Mouse (Mus musculus): ENCODE data around the gene Olfr620. TPM values are rescaled to one million over a fixed set of nuclear protein-coding genes. Genes with fewer than 3 reads are reported as not detected.

Olfr620 gene
- not detected in 2 replicates for polyA plus RNA-seq (2012)

DNA sequence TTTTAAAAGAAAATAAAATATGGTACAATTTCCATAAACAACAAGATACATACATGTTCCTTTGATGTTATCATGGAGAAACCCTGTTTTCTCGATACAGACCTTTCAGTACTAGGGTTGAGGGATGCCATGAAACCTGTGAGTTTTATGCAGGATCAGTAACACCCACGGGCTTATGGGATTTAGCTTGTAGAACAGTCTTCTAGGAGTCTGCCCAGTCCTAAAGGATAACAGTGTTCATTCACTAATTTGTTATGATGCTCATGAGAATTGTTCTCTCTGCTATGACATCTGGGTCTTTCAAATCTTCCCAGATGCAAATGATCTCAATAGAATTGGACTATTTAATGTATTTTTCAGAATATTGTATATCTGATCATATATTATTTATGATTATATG, at the start of gene Olfr620:
Gene Olfr620, minus strand, starts transcription at position 101 of the 400 bp plus-strand sequence.

DNA sequence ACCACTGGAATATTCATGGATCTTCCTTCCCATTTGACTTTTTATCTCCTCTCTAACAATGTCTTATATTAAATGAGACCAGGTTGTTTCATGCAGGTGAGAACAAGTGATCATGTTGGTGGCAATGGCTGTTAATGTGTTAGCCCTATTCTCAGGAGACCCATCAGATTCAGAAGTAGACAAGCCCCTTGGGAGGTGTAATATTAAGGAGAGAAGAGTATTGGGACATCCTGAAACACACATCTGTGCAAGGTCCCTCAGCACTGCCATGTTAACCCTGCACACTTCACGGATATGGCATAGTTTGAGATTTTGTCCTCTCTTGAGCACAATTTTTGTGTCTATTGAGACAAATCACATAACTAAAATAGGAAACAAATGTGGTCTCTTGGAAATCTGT, 30.3 kb upstream of the Olfr620 start, which contains the start of gene Olfr622:
Gene Olfr622, minus strand, starts transcription at position 101 of the 400 bp plus-strand sequence.

GRCm38 (mm10) chr7:103600275-103600674, 12.1 kb downstream of the Olfr620 start, which contains the start of gene Olfr619:
Gene Olfr619, plus strand, starts transcription at chr7:103600575.

GRCm38 (mm10) chr7:103589803-103590202, 22.5 kb downstream of the Olfr620 start, which contains the start of gene Olfr618:
Gene Olfr618, plus strand, starts transcription at chr7:103590103.

GRCm38 (mm10) chr7:103572761-103573160, 39.6 kb downstream of the Olfr620 start, which contains the start of gene Olfr617:
Gene Olfr617, plus strand, starts transcription at chr7:103573061.

GRCm38 (mm10) chr7:103569043-103569442, 43.3 kb downstream of the Olfr620 start, which contains the start of gene Olfr616:
Gene Olfr616, minus strand, starts transcription at chr7:103569143.

DNA sequence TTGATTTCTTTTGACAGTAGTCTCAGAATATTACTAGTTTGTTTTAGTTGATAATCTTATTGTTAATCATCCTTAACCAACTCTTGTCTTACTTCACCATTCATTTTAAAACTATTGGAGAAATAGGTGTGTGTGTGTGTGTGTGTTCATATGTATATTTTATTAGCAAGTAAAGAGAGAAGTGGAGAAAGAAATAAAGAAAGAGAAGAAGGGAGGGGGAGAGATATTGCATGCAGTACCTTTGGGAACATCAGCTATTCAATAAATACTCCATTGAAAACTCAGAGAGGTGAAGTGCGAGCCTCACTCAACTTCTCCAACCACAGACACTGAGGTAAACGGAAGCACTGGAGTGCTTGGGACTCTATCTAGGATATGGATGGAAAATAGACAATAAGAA, 56.6 kb downstream of the Olfr620 start, which contains the start of gene Olfr615:
Gene Olfr615, plus strand, starts transcription at position 301 of the 400 bp plus-strand sequence.

Other genes starting within 250 kb of the Olfr620 start
- gene Olfr601, start 249.9 kb downstream of the Olfr620 start, polyA plus RNA-seq (2012), result not detected in 2 replicates
- gene Olfr603, start 226.4 kb downstream of the Olfr620 start, polyA plus RNA-seq (2012), result not detected in 2 replicates
- not detected in 2 replicates for gene Usp17lc, start 197.5 kb downstream of the Olfr620 start, polyA plus RNA-seq (2012)
- gene Olfr605, start 167.1 kb downstream of the Olfr620 start, polyA plus RNA-seq (2012), result not detected in 2 replicates
- gene Olfr606, start 163.5 kb downstream of the Olfr620 start, polyA plus RNA-seq (2012), result not detected in 2 replicates
- gene Olfr607, start 148.4 kb downstream of the Olfr620 start, polyA plus RNA-seq (2012), result not detected in 2 replicates
- not detected in 2 replicates for gene Olfr608, start 142.7 kb downstream of the Olfr620 start, polyA plus RNA-seq (2012)
- gene Olfr609, start 114.5 kb downstream of the Olfr620 start, polyA plus RNA-seq (2012), result not detected in 2 replicates
- gene Olfr610, start 100.4 kb downstream of the Olfr620 start, polyA plus RNA-seq (2012), result not detected in 2 replicates
- gene Olfr611, start 91.7 kb downstream of the Olfr620 start, polyA plus RNA-seq (2012), result not detected in 2 replicates
- gene Olfr612, start 69.8 kb downstream of the Olfr620 start, polyA plus RNA-seq (2012), result not detected in 2 replicates
- gene Olfr613, start 64.5 kb downstream of the Olfr620 start, polyA plus RNA-seq (2012), result not detected in 2 replicates
- not detected in 2 replicates for gene Olfr615, start 56.5 kb downstream of the Olfr620 start, polyA plus RNA-seq (2012)
- not detected in 2 replicates for gene Olfr616, start 43.4 kb downstream of the Olfr620 start, polyA plus RNA-seq (2012)
- gene Olfr617, start 39.5 kb downstream of the Olfr620 start, polyA plus RNA-seq (2012), result not detected in 2 replicates
- gene Olfr618, start 22.4 kb downstream of the Olfr620 start, polyA plus RNA-seq (2012), result not detected in 2 replicates
- not detected in 2 replicates for gene Olfr619, start 12.0 kb downstream of the Olfr620 start, polyA plus RNA-seq (2012)
- gene Olfr622, start 30.2 kb upstream of the Olfr620 start, polyA plus RNA-seq (2012), result not detected in 2 replicates
- gene Olfr623, start 51.2 kb upstream of the Olfr620 start, polyA plus RNA-seq (2012), result not detected in 2 replicates
- 0.02 TPM in 1 of 2 replicates, not detected in the other for gene Olfr624, start 58.7 kb upstream of the Olfr620 start, polyA plus RNA-seq (2012)
- 0.19 TPM in 1 of 2 replicates, not detected in the other for gene Olfr625-ps1, start 70.2 kb upstream of the Olfr620 start, polyA plus RNA-seq (2012)
- not detected in 2 replicates for gene Olfr243, start 102.1 kb upstream of the Olfr620 start, polyA plus RNA-seq (2012)
- not detected in 2 replicates for gene Olfr628, start 117.8 kb upstream of the Olfr620 start, polyA plus RNA-seq (2012)
- not detected in 2 replicates for gene Olfr629, start 132.4 kb upstream of the Olfr620 start, polyA plus RNA-seq (2012)
- gene Olfr630, start 144.8 kb upstream of the Olfr620 start, polyA plus RNA-seq (2012), result not detected in 2 replicates
- gene Olfr69, start 159.1 kb upstream of the Olfr620 start, polyA plus RNA-seq (2012), result not detected in 2 replicates
- not detected in 2 replicates for gene Olfr68, start 167.2 kb upstream of the Olfr620 start, polyA plus RNA-seq (2012)
- not detected in 2 replicates for gene Olfr67, start 179.3 kb upstream of the Olfr620 start, polyA plus RNA-seq (2012)
- 65.8 and 124 TPM in 2 replicates for gene Hbb-bt, start 201.5 kb upstream of the Olfr620 start, polyA plus RNA-seq (2012)
- gene Hbb-bs, start 215.6 kb upstream of the Olfr620 start, polyA plus RNA-seq (2012), result 239 and 618 TPM in 2 replicates
- gene Hbb-bh2, start 228.0 kb upstream of the Olfr620 start, polyA plus RNA-seq (2012), result not detected in 2 replicates
- not detected in 2 replicates for gene Hbb-bh1, start 230.6 kb upstream of the Olfr620 start, polyA plus RNA-seq (2012)
- not detected in 2 replicates for gene Hbb-y, start 240.7 kb upstream of the Olfr620 start, polyA plus RNA-seq (2012)